Mouse (Mus musculus) cerebellum, adult 8-10 months (tissue): ENCODE results near the gene Il34.
"Not testable (repeated sequence)": the region's sequence is repeated elsewhere in the genome, so short reads cannot be mapped to it uniquely, and the experiment has no call there.

Source experiments
- DNase-seq: peaks from one replicate; pipeline ENCODE4 v3.0.0; 2022

Gene Il34

GRCm38 (mm10) chr8:110810481-110811065 is 4.8 kb upstream of the Il34 start:
- no peak for DNase-seq

- no peak for DNase-seq
Measured at GRCm38 (mm10) chr8:110809831-110810230, 4.1 kb upstream of the Il34 start.

DNA sequence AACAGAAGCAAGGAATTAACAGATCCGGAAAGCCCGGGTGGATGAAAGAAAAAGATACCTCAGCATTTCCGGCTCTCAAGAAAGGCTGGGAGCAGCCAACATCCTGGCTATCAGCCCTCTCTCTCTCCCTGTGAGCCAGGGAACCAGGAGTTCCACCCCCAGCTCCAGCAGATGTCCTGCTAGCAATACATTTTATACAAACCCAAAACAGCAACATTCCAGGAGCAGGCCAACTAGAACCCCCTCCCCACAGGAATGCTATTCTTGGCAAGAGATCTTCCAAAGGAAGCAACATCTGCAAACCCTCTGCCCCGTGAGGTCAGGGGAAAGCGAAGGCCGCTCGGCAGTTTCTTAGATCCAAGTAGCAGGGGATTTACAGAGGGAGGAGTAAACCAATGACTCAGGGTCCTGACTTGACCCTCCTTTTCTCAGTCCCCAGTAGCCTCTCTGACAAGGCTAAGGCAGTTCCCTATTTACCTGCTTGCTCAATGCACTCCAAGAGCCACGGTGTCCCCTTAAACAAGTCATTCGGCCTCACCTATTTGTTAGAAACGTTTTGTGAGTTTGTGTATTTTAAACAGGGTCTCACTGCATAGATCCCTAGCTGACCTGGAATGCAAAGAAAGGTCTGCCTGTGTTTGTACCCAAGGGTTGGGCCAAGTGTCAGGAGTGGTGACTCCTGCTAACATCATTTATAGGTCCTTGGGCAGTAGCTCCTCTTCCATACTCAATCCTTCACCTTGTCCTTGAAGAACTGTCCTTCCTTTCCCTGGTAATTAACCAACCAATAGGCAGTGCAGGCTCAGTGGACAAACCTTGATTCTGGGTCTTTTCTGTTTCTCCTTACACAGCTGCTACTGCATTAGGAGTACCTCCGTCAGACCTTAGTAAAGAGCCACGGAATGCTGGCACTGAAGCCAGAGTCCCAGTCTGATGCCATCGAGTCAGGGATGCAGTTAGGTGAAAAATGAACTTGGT is 3.1 kb upstream of the Il34 start:
- no peak for DNase-seq

DNA sequence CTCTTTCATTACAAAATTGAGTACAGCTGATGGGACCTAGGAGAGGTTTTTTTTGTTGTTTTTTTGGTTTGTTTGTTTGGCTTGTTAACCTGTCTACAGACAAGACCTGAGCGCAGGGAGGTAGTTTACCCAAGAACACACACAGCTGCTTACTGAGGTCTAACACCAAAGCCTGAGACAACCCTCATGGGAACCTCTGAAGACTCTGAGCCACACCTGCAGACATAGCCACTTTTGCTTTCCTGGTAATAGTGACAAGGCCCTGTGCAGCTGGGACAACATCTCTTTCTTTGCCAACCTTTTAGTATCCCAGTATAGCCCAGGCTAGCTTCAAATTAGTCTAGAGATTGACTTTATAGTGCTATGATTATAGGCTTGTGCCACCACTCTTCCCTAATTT is 422 bp upstream of the Il34 start:
- no peak for DNase-seq

- DNase-seq, result no peak
Measured at GRCm38 (mm10) chr8:110804825-110805514, 754 bp downstream of the Il34 start.

DNA sequence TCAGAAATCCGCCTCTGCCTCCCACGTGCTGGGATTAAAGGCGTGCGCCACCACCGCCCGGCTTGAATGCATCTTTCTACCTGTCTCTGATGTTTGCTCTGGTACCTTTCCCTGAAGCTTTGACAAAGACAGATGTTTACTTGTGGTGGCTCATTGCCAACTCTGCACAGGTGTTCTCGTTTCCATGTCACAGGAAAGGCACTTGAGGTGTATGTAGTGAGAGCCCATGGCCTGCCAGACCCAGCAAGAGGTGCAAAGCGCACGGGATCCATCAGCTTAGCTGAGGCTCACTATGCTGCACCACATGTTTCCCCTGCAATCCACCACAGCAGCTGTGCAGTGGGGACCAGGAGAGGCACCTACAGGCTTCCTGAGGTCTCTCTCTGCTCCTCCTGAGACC is 1.9 kb downstream of the Il34 start:
- no peak for DNase-seq

DNA sequence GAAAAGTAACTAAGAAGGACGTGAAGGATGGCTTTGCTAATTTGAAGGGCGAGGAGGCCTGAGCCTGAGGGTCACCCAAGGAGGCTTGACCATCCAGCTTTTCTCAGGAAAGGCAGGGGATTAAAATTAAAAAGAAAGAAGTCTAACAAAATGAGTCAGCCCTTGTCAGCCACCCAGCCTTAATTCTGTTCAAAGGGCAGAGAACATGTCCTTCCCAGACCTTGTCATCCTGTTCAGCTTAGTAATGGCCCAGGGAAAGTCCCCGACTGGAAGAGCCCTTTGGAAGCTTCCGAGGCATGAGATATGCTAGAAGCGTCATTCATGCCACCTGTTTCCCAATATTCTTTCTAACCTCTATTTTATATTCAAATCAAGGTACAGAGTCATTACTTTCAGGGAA is 2.7 kb downstream of the Il34 start:
- DNase-seq, result no peak

GRCm38 (mm10) chr8:110797086-110797485 is 8.6 kb downstream of the Il34 start:
- DNase-seq, result no peak

- no peak for DNase-seq
Measured at GRCm38 (mm10) chr8:110794363-110794965, 11.3 kb downstream of the Il34 start.

GRCm38 (mm10) chr8:110793936-110794335 is 11.8 kb downstream of the Il34 start:
- DNase-seq, result no peak

- DNase-seq, result no peak
Measured at GRCm38 (mm10) chr8:110793511-110793910, 12.2 kb downstream of the Il34 start.

GRCm38 (mm10) chr8:110792574-110793200 is 13.0 kb downstream of the Il34 start:
- DNase-seq, result no peak

- DNase-seq, result no peak
Measured at GRCm38 (mm10) chr8:110791164-110791563, 14.6 kb downstream of the Il34 start.

DNA sequence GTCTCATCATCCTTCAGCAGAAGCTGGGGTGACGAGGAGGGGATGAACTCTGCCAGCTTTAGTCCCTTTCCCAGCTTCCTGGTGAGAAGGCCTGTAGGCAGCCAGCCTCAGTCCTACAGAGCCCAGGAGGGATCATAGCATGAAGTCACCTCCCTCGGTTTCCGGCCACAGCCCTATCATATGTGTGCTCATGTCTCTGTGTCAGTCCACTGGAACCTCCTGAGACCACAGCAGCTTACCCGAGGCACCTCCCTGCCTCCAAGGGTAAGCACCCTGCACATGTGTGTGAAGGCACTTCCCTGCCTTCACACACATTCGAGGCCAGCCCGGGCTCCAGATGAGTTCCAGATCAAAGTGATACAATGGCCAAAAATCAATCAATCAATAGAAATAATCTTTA is 15.5 kb downstream of the Il34 start:
- no peak for DNase-seq

- no peak for DNase-seq
Measured at GRCm38 (mm10) chr8:110789571-110789970, 16.2 kb downstream of the Il34 start.

- DNase-seq, result no peak
Measured at GRCm38 (mm10) chr8:110788981-110789380, 16.7 kb downstream of the Il34 start.

DNA sequence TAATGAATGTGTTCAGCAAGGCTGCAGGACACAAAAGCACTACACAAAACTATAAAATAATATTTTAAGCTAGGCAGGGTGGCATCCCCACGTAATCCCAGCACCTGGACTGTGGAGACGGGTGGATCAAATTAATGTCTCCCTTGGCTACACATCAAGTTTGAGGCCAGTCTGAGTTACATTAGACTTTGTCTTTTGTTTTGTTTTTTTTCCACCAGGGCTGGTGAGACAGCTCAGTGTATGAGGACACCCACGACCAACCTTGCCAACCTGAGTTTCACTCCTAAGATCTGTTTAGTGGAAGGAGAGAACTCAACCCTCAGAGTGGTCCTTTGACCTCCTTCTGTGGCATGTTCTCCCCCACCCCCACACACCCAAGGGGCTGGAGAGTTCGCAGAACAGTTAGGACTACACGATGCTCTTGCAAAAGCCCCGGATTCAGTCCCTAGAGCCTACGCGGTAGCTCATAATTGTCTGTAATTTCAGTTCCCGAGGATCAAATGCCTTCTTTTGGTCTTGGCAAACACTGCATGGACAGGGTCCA is 18.2 kb downstream of the Il34 start:
- DNase-seq, result no peak

- no peak for DNase-seq
Measured at GRCm38 (mm10) chr8:110786934-110787333, 18.8 kb downstream of the Il34 start.

DNA sequence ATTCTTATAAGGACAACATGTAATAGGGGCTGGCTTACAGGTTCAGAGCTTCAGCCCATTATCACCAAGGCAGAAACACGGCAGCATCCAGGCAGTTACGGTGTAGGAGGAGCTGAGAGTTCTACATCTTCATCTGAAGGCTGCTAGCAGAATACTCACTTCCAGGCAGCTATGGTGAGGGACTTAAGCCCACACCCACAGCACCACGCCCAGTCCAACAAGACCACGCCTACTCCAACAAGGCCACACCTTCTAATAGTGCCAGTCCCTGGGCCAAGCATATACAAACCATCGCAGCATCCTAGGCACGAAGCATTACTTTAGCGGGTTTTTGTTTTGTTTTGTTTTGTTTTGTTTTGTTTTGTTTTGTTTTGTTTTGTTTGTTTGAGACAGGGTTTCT is 19.2 kb downstream of the Il34 start:
- DNase-seq, result not testable (repeated sequence)

DNA sequence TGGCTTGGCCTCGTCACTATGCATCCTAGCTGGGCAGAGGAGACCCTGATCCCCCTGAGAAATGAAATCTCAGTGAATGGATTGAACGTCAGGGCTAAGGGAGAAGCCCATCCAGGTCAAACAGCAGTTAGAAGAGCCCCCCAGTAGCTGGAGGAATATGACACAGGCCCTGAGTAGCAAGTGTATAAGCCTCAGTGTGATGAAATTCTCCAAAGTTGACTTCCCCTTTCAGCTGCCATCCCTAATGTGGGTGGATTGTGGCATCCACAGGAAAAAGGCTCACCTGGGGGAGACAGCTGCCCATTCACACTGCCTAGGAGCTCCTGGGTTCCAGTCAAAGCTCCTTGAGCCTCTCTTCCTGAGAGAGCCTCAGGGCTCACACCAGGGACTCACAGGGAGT is 20.4 kb downstream of the Il34 start:
- DNase-seq, result no peak

DNA sequence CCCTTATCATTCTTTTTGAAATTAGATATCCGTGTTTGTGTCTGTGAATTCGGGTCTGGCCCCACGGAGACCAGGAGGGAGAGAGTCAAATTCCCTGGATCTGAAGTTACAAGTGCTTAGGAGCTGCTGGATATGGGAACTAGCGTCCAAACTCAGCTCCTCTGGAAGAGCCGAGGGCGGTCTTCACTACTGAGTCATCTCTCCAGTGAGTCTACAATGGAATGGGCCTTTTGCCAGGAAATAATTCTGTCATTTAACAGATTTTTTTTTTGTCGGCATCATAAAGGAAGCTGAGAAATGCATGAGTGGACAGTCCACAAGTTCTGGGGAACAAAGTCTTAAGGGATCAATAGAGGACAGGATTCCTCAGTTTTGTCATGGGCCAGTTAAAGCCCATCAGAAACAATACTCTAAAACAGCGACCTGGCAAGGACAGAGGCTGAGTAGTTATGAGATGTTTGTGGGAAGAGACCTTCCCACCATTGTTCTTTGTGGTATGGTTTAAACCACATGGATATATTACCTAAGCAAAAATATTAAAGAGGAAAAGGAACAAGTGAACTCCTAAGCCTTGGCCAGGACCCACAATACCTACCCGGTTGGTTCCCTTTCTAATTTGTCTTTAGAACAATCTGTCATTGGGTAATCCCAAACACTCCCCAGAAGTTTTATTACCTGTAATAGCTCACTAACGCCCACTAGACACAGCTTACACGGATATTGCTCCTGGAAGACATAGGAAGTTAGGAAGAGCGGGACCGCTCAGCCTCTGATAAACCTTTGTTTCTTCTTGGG is 25.6 kb downstream of the Il34 start:
- no peak for DNase-seq

- no peak for DNase-seq
Measured at GRCm38 (mm10) chr8:110776335-110776734, 29.4 kb downstream of the Il34 start.
